Mouse (Mus musculus) ovary, postnatal 10 days (tissue): ENCODE results near the gene Dpp4.

ENCODE experiments used
- DNase-seq: peaks from one replicate; pipeline ENCODE4 v3.0.0; 2022; ENCODE audit warnings: low spot score

Gene Dpp4

DNA sequence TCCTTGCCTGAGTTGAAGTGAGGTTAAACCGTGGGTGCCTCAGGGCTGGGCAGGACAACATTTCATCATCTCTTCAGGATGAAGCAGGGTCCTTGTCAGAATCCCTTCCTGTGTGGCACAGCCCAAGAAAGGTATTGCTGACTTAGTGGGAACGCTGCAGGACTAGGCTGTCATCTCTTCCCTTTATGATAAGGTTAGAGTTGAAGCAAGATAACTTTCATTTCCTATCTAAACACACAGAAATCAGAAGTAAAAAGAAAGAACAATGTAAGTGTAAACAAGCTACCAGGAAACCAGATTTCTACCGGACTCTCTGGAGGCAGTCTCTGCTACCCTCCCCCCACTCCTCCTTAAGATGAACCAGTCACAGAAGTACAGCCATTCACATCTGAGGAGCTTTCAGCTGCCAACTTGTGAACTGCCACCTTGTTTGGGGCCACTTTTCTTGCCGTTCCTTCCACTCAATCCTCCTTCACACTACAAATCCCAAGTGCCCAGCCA is 3.3 kb downstream of the Dpp4 start:
- DNase-seq = no peak

DNA sequence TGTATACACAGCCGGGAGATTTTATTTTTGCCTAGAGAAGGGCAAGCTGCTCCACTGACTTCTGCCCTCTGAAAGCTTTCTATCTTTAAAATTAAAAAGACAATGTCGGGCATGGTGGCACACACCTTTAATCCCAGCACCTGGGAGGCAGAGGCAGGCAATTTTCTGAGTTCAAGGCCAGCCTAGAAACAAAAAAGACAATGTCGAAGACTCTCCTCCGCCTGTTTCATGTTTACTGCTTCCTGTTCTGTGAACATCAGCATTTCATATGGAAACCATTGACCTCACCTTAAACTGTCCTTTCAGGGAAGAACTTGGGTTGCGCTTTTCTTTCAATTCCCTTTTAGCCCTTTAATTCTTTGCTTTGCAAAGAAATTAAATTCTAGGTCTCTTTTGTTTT is 3.8 kb downstream of the Dpp4 start:
- DNase-seq = no peak

- DNase-seq = no peak
Measured at GRCm38 (mm10) chr2:62403556-62404135, 8.4 kb downstream of the Dpp4 start.

GRCm38 (mm10) chr2:62401011-62401410 is 11.0 kb downstream of the Dpp4 start:
- no peak for DNase-seq

DNA sequence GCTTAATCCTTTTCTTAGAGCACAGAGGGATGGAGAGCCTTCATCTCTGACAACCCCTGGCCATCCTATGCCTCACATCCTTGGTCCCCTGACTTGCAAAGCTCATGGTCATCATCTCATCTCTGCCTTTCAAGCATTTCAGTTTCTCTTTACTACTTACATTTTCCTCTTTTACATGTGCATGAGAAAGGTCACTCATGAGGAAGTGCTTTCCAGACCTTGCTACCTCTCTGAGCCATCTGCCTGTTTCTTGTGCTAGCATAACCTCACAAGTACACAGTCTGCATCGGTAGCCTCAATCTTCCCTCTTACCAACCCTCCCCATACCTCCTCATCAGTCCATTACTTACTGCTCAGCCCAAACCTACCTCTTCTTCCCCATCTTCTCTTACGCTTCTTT is 12.2 kb downstream of the Dpp4 start:
- DNase-seq = no peak

DNA sequence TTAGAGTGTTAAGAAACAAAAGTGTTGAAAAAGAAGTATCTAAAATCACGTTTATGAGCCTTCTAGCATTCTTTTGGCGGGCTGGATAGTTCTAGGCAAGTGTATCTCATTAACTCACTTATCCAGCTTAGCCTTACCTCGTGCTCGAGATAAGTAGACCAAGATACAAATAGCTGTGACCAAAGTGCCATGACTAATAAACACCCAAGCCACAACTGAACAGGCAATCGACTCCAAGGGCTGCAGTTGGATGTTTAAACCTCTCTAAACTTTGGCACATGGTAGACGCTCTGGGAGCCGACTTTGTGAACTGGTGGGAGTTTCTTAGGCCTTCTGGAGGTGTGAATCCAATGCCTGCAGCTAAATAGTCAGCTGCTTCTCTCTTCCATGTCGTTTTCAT is 12.7 kb downstream of the Dpp4 start:
- no peak for DNase-seq

- no peak for DNase-seq
Measured at GRCm38 (mm10) chr2:62398115-62398875, 13.7 kb downstream of the Dpp4 start.

DNA sequence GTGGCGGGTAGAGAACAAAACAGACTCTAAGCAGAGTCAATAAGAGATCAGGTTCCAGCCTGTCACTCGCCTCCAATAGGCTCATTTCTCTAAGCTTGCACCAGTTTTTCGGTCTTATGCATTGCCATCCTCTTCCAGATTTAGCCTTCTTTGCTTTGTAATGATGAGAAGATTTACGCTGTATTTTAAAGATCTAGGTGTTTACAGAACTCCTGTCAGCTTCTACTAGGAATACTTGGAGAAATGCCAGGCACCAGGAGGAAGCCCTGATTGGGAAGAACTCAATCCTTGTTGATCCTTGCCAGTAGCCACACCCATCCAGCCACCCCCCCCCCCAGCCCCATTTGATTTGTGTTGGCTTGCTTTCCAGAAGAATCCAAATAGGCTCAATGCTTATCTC is 14.4 kb downstream of the Dpp4 start:
- DNase-seq = no peak

GRCm38 (mm10) chr2:62396799-62397198 is 15.2 kb downstream of the Dpp4 start:
- DNase-seq = no peak

GRCm38 (mm10) chr2:62394800-62395199 is 17.2 kb downstream of the Dpp4 start:
- no peak for DNase-seq

GRCm38 (mm10) chr2:62392098-62392497 is 19.9 kb downstream of the Dpp4 start:
- DNase-seq = no peak

GRCm38 (mm10) chr2:62390961-62391461 is 21.0 kb downstream of the Dpp4 start:
- no peak for DNase-seq

- no peak for DNase-seq
Measured at GRCm38 (mm10) chr2:62390305-62390704, 21.7 kb downstream of the Dpp4 start.

DNA sequence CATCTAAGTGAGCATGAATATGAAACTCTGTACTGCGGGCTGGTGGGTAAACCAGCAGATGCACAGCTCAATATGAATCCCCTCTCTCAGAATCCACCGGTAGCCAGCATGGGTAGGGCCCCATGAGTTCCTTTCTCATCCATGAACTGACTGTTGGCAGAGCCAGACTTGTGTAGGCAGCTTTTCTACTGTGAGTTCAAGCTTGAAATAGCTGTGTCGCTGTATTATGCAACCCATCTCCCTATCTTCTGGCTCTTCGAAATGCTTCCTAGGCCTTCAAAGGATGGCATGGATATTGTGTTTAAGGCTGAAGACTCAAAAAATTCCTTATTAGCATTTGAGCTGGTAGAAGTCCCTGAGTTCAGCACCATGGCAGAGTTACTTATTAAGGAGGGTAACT is 23.2 kb downstream of the Dpp4 start:
- DNase-seq = no peak

DNA sequence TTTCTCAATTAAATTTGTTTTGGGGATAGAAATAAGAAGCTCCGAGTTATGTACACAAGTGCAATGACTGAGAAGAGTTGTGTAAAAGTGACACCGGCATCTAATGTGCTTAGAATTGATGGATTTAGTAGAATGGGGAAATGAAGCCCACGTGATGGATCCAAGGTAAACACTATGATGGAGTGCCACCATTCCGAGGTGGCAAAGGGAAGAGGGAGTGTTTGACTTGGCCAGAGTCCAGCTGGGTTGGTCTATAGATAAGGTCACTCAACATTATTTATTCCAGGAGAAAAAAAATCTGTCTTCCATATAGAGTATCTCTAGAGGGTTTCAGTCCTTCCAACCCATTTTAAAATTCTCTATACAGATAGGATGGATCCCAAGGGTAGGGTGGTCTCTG is 28.8 kb downstream of the Dpp4 start:
- no peak for DNase-seq

DNA sequence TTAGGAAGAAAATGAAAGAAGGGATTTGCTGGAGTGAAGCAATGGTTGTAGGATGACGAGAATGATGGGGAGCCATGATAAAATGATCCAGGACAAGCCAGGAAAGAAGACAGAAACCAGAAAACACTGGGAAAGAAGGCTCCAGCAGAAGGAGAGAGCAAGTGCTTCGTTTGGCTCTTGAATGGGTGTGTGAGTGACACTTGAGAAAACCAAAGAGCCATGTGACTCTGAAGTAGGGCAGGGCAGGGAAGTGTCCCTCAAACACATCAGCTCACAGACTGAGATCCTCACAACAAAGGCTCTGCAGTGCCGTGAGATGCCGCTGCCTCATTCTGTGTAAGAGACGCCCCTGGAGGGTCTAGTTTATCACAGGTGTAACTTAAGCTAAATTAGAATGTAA is 29.6 kb downstream of the Dpp4 start:
- DNase-seq = no peak

DNA sequence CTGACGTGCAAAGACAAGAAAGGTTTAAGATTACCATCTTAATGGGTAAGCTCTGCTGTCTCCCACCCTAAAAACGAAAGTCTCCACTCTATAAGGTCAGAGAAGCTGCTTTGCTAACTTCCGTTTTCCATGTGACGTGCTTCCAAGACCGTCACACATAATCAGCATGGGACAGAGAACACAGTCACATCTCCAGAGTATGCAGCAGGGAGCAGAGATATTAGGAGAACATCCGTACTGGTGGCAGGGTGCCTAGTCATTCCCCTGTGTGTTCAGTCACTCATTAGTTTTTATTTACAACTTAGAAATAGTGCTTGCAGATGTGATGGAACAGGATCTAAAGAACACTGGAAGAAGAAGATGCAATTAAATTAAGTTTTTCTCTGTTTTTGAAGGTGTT is 30.3 kb downstream of the Dpp4 start:
- DNase-seq = no peak

- no peak for DNase-seq
Measured at GRCm38 (mm10) chr2:62373692-62374091, 38.3 kb downstream of the Dpp4 start.

DNA sequence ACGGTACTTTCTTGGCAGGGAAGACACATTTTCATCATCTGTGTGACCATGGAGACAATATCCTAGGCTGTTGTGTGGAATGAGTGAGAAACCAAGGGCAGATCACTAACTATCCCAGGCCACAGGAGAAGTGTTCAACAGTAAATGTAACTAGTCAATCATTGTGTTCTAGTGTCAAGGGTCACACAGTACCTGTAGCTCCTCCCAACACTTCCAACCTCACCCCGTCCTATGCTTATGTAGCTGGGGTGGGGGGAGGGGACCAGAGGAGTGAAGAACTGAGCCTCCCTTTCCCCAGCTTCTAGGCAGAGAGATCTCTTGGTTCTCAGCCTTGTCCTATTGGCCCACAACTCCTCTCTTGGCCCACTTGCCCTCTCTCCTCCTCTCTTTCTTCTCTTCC is 42.0 kb downstream of the Dpp4 start:
- no peak for DNase-seq

GRCm38 (mm10) chr2:62368349-62369053 is 43.5 kb downstream of the Dpp4 start:
- no peak for DNase-seq

- no peak for DNase-seq
Measured at GRCm38 (mm10) chr2:62363606-62364005, 48.4 kb downstream of the Dpp4 start.

DNA sequence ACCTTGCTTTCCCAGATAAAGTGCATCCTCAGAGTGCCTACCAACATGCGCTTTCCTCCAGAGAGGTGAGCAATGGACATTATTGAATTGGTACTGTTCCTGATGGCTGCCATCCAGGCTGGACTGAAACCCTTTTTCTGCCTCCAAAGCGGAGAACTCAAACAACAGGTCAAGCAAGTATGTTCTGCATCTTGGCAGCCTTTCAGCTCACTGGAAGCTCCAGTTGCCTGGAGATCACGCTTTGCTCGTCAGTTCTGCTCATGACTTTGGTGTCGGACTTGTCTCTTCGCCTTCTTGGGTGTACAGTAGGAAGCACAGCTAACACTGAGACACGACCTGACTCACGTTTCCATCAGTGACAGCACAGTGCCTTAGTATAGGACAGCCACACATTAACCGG is 49.8 kb downstream of the Dpp4 start:
- peak; percentile 9 for DNase-seq

- no peak for DNase-seq
Measured at GRCm38 (mm10) chr2:62361514-62361913, 50.5 kb downstream of the Dpp4 start.
